Mouse (Mus musculus) cerebellum, adult 2 months (tissue): Measurements from ENCODE around the gene Eif4e.

Experiments used
- CTCF ChIP-seq: fragments of 200-500 bp; IDR thresholded peaks from 2 replicates; pipeline ENCODE4 v1.5.1; 2011; ENCODE audit warnings: low read depth, mild to moderate bottlenecking, control low read depth, low read length, moderate library complexity, borderline replicate concordance; ENCODE audit not compliant: insufficient read depth
- POLR2A ChIP-seq: fragments of 200-500 bp; IDR thresholded peaks from 2 replicates; pipeline ENCODE4 v1.6.1; 2011; ENCODE audit warnings: low read length, control low read depth, borderline replicate concordance; ENCODE audit not compliant: insufficient read depth

DNA sequence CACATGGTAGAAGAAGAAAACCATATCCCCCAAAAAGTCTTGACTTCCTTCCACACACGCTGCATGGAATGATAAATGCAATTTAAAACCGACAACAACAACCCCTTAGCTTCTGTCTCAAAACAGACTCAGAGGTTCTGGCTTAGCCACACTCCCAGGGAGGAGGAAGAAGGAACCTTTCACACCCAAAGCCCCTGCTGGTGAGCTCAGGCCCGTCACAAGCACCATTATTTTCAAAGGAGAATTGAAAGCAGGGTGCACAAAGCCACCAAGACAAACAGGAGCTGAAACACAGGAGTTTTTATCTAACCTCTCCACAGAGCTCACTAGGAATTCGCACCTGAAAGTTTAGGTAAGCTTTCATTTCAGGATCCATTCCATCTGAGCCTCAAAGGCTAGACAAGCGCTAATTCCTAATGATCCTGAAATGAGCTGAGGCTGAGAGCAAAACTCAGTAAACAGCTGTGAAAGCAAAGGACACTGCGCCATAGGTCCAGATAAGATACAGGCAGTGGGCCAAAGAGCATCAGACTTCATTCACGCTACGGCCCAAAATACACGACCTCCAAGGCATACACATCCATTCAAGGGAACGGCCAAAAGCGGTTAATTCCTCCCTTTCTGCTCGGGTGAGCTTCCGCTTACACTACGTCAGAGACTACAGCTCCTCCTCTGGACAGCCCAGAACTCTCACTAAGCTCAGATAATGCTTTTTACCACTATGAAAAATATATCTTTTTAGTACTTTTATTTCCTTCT is 44.3 kb upstream of the Eif4e start:
- TF ChIP-seq CTCF (no peak), POLR2A (no peak)
